Mouse (Mus musculus) monocyte, adult 59 days (primary cell): ENCODE data around the gene Gm10406. TPM values are rescaled to one million over a fixed set of nuclear protein-coding genes. Genes with fewer than 3 reads are reported as not detected.

Experiments used
- total RNA-seq, 2 experiments: library from RNA; stranded (reverse); gene quantifications; one replicate each; pipeline ENCODE4 v1.2.4; 2023

Gene Gm10406
- total RNA-seq: not detected

DNA sequence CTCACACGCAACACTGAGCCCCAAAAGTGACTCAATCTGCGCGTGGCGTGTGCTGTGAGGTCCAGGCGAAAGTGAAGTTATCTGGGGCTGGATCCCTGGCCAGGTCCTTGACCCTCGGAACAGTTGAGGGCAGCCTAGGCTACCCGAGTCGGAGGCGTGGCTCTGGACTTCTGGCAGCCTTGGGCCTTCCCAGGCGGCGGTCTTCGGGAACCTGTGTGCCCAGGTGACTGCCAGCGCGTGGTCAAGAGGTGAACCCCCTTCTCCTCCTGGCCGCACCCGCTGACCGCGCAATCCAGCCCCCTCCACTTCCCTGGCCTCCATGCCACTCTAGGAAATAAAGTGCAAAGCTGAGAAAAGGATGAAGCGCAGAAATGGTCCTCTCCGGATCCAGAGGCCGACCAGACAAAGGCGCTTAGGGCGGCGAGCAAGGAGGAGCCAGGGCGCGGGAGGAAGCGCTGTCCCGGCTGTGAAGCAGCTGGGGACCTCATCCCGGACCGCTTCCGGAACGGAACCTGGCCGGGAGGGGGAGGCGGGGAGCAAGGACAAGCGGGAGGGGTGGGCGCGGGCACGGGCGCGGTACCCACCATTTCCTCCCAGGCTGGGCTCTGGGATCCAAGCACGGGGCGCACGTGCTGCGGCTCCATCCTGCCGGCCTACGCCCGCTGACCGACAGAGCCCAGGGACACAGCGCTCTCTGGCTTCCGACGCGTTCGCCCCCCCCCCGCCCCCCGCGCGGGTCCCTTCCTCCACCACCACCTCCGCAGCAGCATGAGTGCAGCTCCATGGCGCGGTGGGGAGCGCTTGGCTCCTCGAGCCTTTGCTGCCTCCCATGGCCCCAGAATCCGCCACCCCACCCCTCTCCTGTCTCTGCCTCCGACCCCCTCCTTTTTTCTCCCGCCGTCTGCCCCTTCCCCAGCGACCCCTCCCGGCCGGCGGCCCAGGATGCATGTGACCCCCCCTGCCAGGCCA, at the start of gene Gm10406:
Gene Gm10406 (minus strand): TSS at position 669 of the 969 bp plus-strand sequence.

DNA sequence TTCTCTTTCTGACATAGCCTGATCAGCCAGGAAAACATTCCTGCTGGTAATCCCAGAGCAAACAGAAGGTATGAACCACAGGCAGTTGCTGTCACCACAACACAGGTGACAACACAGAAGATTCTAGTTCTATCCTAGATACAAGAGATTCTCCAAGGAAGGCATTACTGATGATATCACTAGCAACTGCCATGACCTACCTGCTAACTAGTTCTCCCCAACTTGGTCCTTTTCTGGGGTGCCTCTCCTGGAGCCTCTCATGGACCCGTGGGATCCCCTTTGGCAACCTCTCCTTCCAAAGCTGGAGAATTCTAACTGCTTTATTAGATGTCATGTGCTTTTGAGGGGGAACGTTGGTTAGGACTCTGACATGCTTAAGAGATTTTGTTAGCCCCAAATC, 17.6 kb upstream of the Gm10406 start, which contains the start of gene Gm3685:
Gene Gm3685 (minus strand): TSS at position 101 of the 400 bp plus-strand sequence.

DNA sequence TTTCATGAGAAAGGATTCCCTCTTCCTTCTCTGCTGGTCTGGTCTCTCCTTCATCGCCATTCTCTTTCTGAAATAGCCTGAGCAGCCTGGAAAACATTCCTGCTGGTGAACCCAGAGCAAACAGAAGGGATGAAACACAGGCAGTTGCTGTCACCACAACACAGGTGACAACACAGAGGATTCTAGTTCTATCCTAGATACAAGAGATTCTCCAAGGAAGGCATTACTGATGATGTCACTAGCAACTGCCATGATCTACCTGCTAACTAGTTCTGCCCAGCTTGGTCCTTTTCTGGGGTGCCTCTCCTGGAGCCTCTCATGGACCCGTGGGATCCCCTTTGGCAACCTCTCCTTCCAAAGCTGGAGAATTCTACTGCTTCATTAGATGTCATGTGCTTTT, 53.5 kb downstream of the Gm10406 start, which contains the start of gene Gm6356:
Gene Gm6356 (minus strand): TSS at position 101 of the 400 bp plus-strand sequence.

Other genes starting within 250 kb of the Gm10406 start
- gene Gm3642, start 187.1 kb downstream of the Gm10406 start, total RNA-seq: not detected
- gene Gm3667, start 137.5 kb downstream of the Gm10406 start, total RNA-seq: not detected
- gene Gm6356, start 53.6 kb downstream of the Gm10406 start, total RNA-seq: not detected
- not detected for gene Gm3685, start 17.5 kb upstream of the Gm10406 start, total RNA-seq
- not detected for gene Gm3696, start 73.2 kb upstream of the Gm10406 start, total RNA-seq
- gene Gm6676, start 98.0 kb upstream of the Gm10406 start, total RNA-seq: not detected
- not detected for gene Gm3512, start 147.1 kb upstream of the Gm10406 start, total RNA-seq
- not detected for gene Gm16434, start 167.1 kb upstream of the Gm10406 start, total RNA-seq
- gene Gm3727, start 237.3 kb upstream of the Gm10406 start, total RNA-seq: not detected